Mouse (Mus musculus) hematopoietic stem cell, adult 5-6 weeks (primary cell): ENCODE measurements around the gene Il2rb. TPM values are rescaled to one million over a fixed set of nuclear protein-coding genes. Genes with fewer than 3 reads are reported as not detected.

Experiments
- ATAC-seq, 2 experiments: fragments of 125-278 bp in 1 of 2; replicated peaks in 1 of 2; 2 replicates each; pipeline ENCODE4 v1.8.0; 2016 to 2017; ENCODE audit warnings: inconsistent platforms in 2 of 2, mild to moderate bottlenecking in 2 of 2, moderate number of reproducible peaks in 2 of 2, low read depth in 1 of 2, moderate TSS enrichment in 1 of 2; ENCODE audit not compliant: low FRiP score in 2 of 2, poor library complexity in 2 of 2, severe bottlenecking in 2 of 2, insufficient read depth in 1 of 2, low TSS enrichment in 1 of 2
- total RNA-seq: library from RNA; stranded (forward); fragments of 172-1452, 232-1000 nt; gene quantifications from 2 replicates; pipeline ENCODE4 v1.2.3, GENCODE M21; 2017

The Il2rb gene
- total RNA-seq, 1 experiment from 2014 or later = 2.6 TPM

DNA sequence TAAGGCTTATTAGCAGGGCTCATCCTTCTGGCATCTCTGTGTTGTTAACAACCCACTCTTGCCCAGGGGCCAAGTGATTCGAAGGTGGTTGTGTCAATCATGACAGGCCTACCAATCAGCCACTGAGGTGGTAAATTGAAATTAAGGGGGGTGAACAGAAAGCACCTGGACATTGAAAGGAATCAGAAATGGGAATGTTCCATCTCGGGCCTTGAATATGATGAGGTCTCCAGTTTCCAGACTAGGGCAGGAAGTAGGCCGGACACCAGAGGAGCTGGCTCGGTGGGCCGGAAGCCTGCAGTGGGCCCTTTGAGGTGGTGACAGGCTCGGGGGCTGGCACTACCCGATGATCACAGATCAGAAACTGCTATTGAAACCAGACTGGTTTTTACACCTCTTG is 32.9 kb upstream of the Il2rb start:
- ATAC-seq = no peak; a peak in 1 of 4 replicates

DNA sequence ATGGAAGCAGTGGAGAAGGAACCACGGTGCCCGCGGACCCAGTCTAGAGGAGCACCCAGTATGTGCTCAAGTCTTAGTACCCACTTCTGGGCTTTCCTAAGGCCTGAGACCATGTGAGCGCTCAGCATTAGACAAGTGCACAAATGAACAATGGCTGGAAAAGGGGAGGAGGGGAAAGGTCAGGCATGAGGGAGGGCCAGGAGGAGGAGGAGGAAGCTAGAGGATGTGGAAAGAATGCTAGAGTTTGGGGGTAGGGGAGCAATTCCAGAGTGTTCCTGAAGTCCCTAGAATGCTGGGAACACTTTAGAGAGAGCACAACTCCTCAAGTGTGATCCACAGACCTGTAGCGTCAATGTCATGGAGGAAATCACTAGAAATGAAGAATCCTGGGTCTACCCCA is 29.1 kb upstream of the Il2rb start:
- ATAC-seq = no peak

DNA sequence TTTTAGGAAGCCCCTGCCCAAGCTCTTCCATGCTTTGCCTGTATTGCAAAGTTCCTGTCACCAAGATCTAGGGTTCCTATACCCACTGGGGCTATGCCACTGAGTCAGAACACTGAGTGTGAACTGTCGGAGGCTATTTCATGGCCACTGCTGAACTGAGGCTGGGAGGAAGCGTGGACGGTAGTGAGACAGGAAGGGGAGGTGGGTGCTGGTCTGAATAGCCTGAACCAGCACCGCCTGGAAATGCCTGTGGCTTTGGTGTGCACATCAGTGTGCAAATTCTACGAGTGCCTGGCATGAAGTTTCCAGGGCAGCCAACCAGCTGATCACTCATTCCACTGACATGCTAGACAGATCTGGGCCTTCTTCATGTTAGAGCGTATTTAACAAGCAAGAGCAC is 26.8 kb upstream of the Il2rb start:
- peak in 1 of 2 experiments; percentile 33; a peak in 1 of 4 replicates for ATAC-seq

DNA sequence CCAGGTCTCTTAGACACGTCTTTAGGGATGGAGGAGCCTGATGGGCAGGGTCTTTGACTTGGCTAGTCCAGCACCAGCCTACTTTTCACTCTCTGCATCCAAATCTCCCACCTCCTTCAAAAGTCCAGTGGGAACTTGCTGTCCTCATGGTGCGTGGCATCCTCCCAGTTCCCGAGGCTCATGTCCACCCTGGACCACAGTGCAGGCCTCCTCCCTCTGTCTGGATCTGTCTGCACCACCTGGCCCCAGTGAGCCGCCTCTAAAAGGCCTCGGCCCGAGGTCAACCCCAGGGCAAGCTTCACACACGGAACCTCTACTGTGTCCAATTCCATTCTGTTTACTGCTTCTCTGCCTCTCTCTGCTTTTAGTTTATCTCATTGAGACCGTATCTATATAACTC is 26.3 kb upstream of the Il2rb start:
- ATAC-seq = no peak

DNA sequence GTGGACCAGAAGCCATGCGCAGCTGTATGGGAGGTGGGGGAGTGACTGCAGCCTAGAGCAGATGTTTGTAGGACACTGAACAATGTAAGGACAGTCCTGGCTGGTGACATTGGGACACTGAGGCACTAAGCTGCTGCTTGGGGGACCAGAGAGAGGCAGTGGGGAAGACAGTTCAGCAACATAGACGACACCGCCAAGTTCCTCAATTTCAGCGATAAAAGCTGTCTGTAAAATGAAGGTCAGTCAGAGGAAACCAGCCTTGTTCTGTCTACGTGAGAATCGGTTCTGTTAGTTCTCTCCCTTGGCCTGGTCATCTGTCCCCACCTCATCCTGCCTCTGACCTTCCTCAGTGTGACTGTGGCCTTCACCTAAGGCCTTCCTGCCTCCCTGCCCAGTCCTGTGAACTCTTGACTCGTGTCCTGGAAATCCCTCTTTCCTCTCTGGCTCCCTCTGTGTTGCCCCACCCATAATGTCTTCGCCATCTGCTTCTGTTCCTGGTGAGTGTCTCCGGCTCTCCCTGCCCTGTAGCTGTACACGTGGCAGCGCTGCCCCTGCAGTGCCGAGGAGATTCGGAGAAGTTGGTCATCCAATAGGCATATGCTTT is 25.1 kb upstream of the Il2rb start:
- peak in 1 of 2 experiments; percentile 4; a peak in 1 of 4 replicates for ATAC-seq

DNA sequence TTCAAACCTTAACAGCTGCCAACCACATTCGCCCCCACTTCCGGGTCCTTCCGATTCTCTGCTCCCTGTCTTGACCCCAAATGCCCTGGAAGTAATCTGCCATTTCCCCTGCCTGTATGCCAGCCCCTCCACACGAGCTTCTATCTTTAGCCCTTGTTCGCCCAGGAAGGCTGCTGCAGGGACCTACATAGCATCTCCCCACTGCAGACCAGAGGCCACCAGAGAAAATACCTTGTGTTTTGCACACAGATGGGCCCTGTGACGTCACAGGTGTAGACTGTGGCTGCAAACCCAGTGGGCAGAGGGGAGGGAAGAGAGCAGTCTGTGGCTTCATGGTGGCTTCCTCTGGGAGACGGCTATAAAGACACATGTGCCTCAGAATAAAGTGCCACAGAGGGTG is 23.1 kb upstream of the Il2rb start:
- no peak for ATAC-seq

DNA sequence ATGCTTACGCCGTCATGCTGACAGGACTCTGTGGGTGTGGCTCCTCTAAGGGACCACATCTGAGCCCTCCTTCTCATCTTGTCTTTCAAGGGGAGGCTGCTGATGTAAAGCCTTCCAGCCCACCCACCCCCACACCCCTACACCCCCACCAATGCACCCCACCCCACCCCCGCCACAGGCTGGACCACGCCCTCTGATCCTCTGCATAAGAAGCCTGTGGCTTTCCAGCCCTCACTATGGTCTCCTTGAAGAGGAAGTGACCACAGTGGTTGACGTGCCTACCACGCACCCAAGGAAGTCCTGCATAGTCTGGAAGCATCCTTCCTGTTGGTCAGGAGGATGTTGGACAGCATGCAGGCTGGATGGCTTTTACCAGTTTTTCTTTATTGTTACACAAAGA is 20.7 kb upstream of the Il2rb start:
- ATAC-seq = no peak

DNA sequence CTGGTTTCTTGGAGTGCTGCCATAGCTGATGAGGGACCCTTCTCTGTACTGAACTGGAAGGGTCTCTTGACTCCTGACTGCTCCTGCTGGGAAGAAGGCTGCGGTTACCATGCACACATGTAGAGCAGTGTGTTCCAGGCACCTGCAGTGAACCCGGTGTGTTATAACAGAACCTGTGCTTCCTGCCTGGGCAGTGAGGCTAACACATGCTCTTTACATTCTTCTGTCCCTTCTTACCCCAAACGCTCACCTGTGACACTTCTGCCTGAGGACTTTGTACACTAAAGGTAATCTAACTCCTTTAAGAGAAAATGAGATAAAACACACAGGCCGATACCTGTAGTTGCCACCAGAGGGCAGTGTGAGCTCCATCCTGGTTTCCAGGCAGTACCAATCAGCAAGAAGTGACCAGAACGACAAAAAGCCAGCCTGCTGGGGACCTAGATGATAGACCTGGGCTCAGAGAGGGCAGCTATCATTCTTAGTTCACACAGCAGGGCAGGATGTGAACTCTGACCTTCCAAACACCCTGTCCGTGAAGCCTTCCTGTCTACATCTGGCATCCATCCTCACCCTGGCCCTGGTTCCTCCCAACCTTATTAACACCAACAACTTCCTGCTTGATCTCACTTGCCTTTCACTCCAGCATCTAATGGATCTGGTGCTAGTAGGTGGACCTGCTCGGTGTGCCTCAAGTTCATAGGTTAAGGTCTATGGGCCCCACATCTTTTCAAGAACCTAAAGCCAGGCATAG is 19.5 kb upstream of the Il2rb start:
- ATAC-seq = peak; percentile 47 to 50; a peak in 2 of 4 replicates

DNA sequence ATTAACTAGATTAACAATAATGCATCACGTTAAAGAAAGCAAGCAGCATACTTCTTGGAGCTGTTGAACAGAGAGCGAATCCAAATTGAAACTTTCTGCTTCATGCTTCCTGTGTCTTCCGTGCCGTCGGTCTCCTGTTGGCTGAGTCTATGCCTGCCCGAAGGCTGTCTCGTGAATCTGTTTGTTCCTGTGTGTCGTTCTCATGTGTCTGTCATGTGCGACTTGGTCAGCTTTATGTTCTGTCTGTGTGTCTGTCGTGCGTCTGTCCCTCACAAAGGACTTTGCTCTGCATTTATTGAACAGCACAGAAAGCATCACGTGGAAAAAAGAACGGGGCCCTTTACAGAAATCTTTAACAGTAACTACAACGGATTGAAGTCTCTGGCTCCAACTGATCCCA is 17.9 kb upstream of the Il2rb start:
- ATAC-seq = no peak

DNA sequence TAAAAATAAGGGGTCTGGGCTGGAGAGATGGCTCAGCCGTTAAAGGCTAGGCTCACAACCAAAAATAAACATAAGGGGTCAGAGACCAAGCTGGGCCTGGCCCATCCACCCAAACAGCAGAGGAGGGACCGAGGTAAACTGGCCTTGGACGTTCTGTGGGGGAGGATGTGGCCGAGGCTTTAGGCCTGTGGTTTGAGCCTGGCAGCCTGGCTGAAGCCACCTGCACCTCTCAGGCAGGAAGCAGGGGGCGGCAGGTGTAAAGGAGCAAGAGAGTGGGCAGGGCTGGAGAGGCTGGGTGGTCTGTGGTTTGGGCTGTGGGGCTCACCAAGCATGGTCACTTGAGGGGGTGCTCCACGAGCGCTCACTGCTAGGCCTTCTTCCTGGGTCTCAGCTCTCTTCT is 16.9 kb upstream of the Il2rb start:
- 0 out of 4 replicates have a peak, but pooled peaks of 1 of the 2 experiments have one; percentile 14 for ATAC-seq

DNA sequence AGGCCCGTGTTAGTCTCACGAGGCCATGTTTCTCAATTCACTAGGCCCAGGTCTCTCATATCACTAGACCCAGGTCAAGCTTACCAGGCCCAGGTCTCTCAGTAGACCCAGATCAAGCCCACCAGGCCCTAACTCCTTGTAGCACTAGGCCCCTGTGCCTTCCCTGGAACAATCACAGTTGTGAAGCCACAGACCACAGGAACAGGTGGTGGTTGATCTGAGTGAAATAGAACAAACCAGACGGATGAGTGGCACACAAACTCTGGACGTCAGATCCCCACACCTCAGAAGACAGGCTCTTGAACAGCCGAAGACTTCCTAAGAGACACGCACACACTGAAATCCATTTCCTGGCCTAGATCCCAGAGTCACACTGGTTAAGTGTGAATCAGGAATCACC is 15.7 kb upstream of the Il2rb start:
- ATAC-seq = peak in 1 of 2 experiments; percentile 40; a peak in 2 of 4 replicates

DNA sequence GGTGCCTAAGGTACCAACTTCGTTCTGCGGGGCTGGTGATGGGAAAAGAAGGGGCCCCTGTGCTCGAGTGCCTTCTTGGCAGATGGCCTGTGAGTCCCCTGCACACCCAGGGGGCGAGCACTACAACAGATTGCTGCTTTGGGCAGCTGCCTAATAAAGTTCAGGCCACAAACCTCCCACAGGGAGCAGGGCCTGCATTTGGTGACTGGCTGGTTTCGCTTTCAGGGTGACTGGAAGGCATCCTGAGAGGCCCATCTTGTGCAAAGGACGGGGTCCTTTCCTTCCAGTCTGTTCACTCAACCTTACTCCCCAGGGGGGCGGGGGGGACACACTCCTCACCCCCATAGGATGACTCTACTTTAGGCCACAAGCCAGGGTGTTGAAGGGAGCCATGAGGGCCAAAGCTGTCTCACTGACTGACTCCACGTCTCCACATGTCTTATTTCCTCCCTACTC is 15.1 kb upstream of the Il2rb start:
- ATAC-seq = peak; percentile 36 to 47; a peak in 1 of 4 replicates

DNA sequence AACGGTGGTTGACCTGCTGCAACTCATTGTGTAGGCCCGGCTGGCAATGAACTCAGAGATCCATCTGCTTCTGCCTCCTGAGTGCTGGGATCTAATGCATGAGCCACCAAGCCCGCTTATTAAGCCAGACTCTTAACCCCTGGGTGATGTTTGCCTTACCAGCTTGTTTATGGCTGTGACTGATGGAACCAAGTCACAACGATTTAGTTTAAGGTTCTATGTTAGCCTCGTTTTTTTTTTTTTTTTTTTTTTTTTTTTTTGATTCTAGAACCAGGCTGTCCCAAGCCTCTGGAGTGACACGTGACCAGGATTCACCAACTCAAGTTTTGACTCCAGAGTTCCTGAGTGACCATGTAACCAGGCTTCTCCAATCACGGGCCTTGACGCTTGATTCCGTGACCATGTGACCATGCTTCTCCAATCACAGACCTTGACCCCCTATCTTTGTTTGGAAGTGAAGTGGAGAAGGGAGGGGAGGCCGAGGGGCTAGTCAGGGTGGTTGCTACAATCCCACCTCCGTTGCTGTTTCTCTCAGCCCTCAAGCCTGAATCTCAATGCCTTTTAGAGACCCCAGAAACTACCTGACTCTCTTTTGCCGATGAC is 14.3 kb upstream of the Il2rb start:
- no peak for ATAC-seq

DNA sequence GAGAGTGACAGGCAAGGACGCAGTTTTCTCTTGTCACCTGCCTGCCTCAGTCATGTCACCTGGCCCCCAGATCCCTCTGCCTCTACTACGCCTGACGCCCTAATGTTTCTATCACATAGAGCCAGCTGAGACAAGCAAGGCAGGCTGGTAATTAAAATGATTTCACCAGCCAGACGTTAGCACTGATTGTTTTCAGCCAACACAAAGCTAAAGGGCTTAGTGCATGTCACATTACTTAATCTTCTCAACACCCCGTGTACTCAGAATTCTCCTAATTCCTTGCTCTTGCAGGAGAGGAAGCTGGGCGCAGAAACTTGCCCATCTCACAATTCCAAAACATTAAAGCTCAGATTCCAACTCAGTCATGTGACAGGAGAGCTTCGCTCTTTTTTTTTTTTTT is 13.4 kb upstream of the Il2rb start:
- ATAC-seq = no peak

DNA sequence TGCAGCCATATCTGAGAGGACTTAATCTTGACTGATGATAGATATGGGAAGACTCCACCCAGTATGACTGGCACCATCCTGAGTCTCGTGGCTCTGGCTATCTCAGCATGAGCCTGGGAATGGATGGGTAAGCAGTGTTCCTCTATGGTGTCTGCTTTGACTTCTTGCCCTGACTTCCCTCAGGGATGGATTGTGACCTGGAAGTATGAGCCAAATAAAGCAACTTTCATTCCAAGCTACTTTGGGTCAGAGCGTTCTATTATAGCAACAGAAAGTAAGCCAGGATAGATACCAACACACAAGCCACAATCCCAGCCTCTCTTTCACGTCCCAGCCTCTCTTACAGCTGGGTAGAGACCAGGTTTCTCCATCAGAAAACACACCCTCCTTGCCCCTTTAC is 10.5 kb upstream of the Il2rb start:
- no peak for ATAC-seq

DNA sequence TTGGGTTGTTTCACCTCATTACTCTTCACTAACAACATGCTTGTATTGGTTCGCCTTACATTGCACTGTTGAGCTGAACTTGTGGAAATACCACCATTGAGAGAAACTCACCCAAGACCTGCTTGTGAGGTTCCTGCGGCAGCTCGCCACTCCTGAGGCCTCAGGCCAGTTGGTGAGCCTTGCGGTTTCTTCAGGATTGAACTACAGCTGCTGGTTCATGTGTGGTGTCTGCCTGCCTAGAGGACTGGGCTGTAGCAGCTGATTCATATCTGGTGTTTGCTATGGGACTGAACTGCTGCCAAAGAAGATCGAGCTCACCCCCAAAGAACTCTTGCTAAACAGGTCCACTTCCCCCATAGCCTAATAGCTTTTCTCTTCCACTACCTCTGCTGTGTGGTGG is 9.7 kb upstream of the Il2rb start:
- no peak for ATAC-seq

DNA sequence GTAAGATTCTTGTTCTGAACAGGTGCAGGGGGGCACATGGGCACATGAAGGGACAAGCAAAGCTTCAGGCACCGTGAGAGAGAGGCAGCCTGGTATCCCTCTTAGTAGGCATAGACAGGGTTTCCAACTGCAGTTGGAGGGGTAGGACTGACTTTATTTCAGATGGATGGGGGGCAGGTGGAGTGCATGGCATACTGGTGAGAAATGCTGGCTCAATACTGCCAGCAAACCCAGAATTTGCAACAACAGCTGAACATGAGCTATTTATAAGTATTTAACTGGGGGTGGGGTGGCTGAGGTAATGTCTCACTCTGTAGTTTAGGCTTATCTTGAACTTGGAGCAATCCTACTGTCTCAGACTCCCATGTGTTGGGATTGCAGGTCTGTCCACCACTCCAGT is 8.9 kb upstream of the Il2rb start:
- no peak for ATAC-seq

DNA sequence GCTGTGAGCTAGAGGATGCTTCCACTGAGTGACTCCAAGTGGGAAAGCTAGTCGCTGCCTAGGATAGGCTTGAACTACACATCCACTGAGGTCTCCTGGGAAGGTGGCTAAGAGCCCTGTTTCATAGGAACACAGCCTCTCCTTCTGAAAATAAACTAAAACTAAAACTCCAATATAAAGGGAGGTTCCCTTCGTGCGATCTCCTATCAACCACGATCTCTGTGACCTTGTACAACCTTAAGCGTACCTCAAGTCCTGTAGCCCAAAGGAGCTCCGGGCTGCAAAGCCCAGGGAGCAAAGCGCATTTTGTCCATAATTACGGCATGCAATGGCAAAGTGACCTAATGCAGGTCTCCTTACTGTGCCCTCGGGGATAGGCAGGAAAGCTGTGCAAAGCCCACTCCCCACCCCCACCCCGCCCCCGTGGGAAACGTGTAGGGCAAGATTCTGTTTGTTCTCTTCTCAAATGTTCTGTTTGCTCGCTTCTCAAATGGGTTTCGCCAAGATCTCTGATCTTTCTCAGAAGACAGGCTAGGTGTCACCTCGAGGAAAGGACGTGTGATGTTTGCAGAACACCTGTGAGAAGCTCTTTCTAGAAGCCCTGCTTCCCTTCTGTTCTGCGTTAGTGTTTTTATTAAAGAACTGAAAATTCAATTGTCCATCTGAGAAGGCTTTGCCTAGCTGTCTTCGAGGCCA is 7.5 kb upstream of the Il2rb start:
- no peak for ATAC-seq
